Comparison of ENCODE assay signal across 8 mouse cellular contexts in genomic region chr12:70910241-70910720, GRCm38 (mm10). TPM values are rescaled to one million over a fixed set of nuclear protein-coding genes. Genes with fewer than 3 reads are reported as not detected.
DNase-seq lines count a peak whose midpoint lies in the region; ATAC-seq and TF ChIP-seq lines count a peak whose summit lies in the region.

No protein-coding gene starts in this region.

- ATAC-seq in embryonic facial prominence, embryonic 11.5 days (replicated peaks; ENCODE audit: insufficient number of reproducible peaks, low FRiP score, low TSS enrichment, low read depth) = peak; percentile 32; the same call in 1 of the 2 replicates
- ATAC-seq in limb, embryonic 11.5 days (ENCODE audit: insufficient number of reproducible peaks, low FRiP score, low TSS enrichment, low read depth) = no peak
- ATAC-seq in midbrain, embryonic 14.5 days (ENCODE audit: low FRiP score, low TSS enrichment) = peak; percentile 58; the same call in 1 of the 2 replicates

- TF ChIP-seq CTCF in small intestine, adult 2 months (IDR thresholded peaks at IDR 0.05; ENCODE audit: extremely low read depth, insufficient read length, insufficient replicate concordance, low read depth, low read length) = peak; percentile 82

- H3K27me3 ChIP-seq in embryonic facial prominence, embryonic 11.5 days (ENCODE audit: control insufficient read depth, insufficient read depth, low read length) = no peaks in the 10 kb centered on the region
- no peaks in the 10 kb centered on the region for H3K27me3 ChIP-seq in limb, embryonic 11.5 days (ENCODE audit: control insufficient read depth, insufficient read depth, low read length)
- no peaks in the 10 kb centered on the region for H3K27me3 ChIP-seq in midbrain, embryonic 14.5 days (ENCODE audit: control insufficient read depth, insufficient read depth, low read length)
- H3K27me3 ChIP-seq in small intestine, adult 2 months (ENCODE audit: control insufficient read depth, insufficient read depth, low read length) = no peaks in the 10 kb centered on the region

- no peaks in the 10 kb centered on the region for H3K9me3 ChIP-seq in embryonic facial prominence, embryonic 11.5 days (replicated peaks; ENCODE audit: control insufficient read depth, low read length)
- H3K9me3 ChIP-seq in limb, embryonic 11.5 days (ENCODE audit: control insufficient read depth, low read length) = no peaks in the 10 kb centered on the region
- no peaks in the 10 kb centered on the region for H3K9me3 ChIP-seq in midbrain, embryonic 14.5 days (ENCODE audit: control insufficient read depth, low read length)

- no peaks in the 10 kb centered on the region for H3K36me3 ChIP-seq in embryonic facial prominence, embryonic 11.5 days (replicated peaks; ENCODE audit: control insufficient read depth, insufficient read depth, low read depth, low read length)
- no peaks in the 10 kb centered on the region for H3K36me3 ChIP-seq in limb, embryonic 11.5 days (ENCODE audit: control insufficient read depth, insufficient read depth, low read length)
- no peaks in the 10 kb centered on the region for H3K36me3 ChIP-seq in midbrain, embryonic 14.5 days (ENCODE audit: control insufficient read depth, insufficient read depth, low read length)
- H3K36me3 ChIP-seq in small intestine, adult 2 months (ENCODE audit: control insufficient read depth, insufficient read depth, low read length) = no peaks in the 10 kb centered on the region

- TF ChIP-seq POLR2A in small intestine, adult 2 months (IDR thresholded peaks at IDR 0.05; ENCODE audit: low read depth, low read length) = no peak

- H3K4me3 ChIP-seq in embryonic facial prominence, embryonic 11.5 days (ENCODE audit: low read depth, low read length) = no peak overlapping the region
- no peak overlapping the region for H3K4me3 ChIP-seq in limb, embryonic 11.5 days (ENCODE audit: low read depth, low read length)
- H3K4me3 ChIP-seq in midbrain, embryonic 14.5 days (replicated peaks; ENCODE audit: low read depth, low read length) = no peak overlapping the region
- no peak overlapping the region for H3K4me3 ChIP-seq in small intestine, adult 2 months (ENCODE audit: low read depth, low read length)

- H3K9ac ChIP-seq in embryonic facial prominence, embryonic 11.5 days (replicated peaks; ENCODE audit: low read length) = no peak overlapping the region
- no peak overlapping the region for H3K9ac ChIP-seq in limb, embryonic 11.5 days (ENCODE audit: low read length)
- no peak overlapping the region for H3K9ac ChIP-seq in midbrain, embryonic 14.5 days (replicated peaks; ENCODE audit: low read length)

- no peak overlapping the region for H3K27ac ChIP-seq in embryonic facial prominence, embryonic 11.5 days (replicated peaks; ENCODE audit: low read depth, low read length)
- no peak overlapping the region for H3K27ac ChIP-seq in limb, embryonic 11.5 days (replicated peaks; ENCODE audit: low read depth, low read length)
- no peak overlapping the region for H3K27ac ChIP-seq in midbrain, embryonic 14.5 days (replicated peaks; ENCODE audit: low read depth, low read length)
- no peak overlapping the region for H3K27ac ChIP-seq in small intestine, adult 2 months (ENCODE audit: insufficient read depth, low read depth, low read length)

- no peak overlapping the region for H3K4me2 ChIP-seq in embryonic facial prominence, embryonic 11.5 days (ENCODE audit: low read depth, low read length)
- H3K4me2 ChIP-seq in limb, embryonic 11.5 days (ENCODE audit: low read depth, severe bottlenecking) = no peak overlapping the region
- H3K4me2 ChIP-seq in midbrain, embryonic 14.5 days (ENCODE audit: low read length) = no peak overlapping the region

- no peaks in the 10 kb centered on the region for H3K4me1 ChIP-seq in embryonic facial prominence, embryonic 11.5 days (ENCODE audit: control insufficient read depth, insufficient read depth, low read length)
- H3K4me1 ChIP-seq in limb, embryonic 11.5 days (ENCODE audit: control insufficient read depth, insufficient read depth, low read length) = 0 out of 2 replicates have a peak, but pooled peaks cover 4% of the 10 kb centered on the region
- H3K4me1 ChIP-seq in midbrain, embryonic 14.5 days (ENCODE audit: control insufficient read depth, insufficient read depth, low read length) = no peaks in the 10 kb centered on the region
- no peaks in the 10 kb centered on the region for H3K4me1 ChIP-seq in small intestine, adult 2 months (ENCODE audit: control insufficient read depth, insufficient read depth, insufficient read length, low read length)

- DNase-seq in 3T3-L1 (ENCODE audit: low read depth, low spot score) = peak; percentile 96
- peak; percentile 74 for DNase-seq in adrenal gland, postnatal 25 days
- peak; percentile 84 for DNase-seq in embryonic facial prominence, embryonic 11.5 days (ENCODE audit: low spot score)
- DNase-seq in heart, adult 18-20 months = peak; percentile 83 to 94
- DNase-seq in kidney, adult 18-20 months = peak; percentile 81
- peak; percentile 92 for DNase-seq in limb, embryonic 11.5 days (ENCODE audit: low spot score)
- DNase-seq in midbrain, embryonic 14.5 days = peak; percentile 86

- WGBS in embryonic facial prominence, embryonic 11.5 days = 11% methylated on average over 9 of the region's 9 CpGs
- 14% methylated on average over 9 of the region's 9 CpGs for WGBS in limb, embryonic 11.5 days
- 9% methylated on average over 9 of the region's 9 CpGs for WGBS in midbrain, embryonic 14.5 days
- WGBS in small intestine, adult 2 months = 7% methylated on average over 9 of the region's 9 CpGs

RNA-seq across cellular contexts. Expression of gene Actr10, which starts 27.4 kb away (rescaled TPM):
- 183 and 197 TPM in 2 replicates for total RNA-seq in adrenal gland, postnatal 25 days (2021)
- polyA plus RNA-seq in embryonic facial prominence, embryonic 11.5 days (2014; fragmentation: Nextera tagmentation; extraction: Ambion mirVana) = 282 and 305 TPM in 2 replicates
- 100 to 1,000 TPM; 131 to 141 TPM for total RNA-seq in heart, adult 18-20 months (2021)
- 266 and 287 TPM in 2 replicates for polyA plus RNA-seq in limb, embryonic 11.5 days (2014; fragmentation: Nextera tagmentation; extraction: Ambion mirVana)
- polyA plus RNA-seq in midbrain, embryonic 14.5 days (2014; fragmentation: Nextera tagmentation; extraction: Ambion mirVana) = 217 and 257 TPM in 2 replicates
- polyA plus RNA-seq in small intestine, adult 2 months (2012; rRNA removed) = 2.9 and 6.4 TPM in 2 replicates

Comparison
In these comparisons a context has a peak if more than half of its experiments do, and no peak if none do; other contexts are left out.
1. RNA of gene Actr10, which starts 27.4 kb away (polyA plus RNA-seq): 282 to 305 TPM in embryonic facial prominence, embryonic 11.5 days, 266 to 287 TPM in limb, embryonic 11.5 days and 217 to 257 TPM in midbrain, embryonic 14.5 days; 2.9 to 6.4 TPM in small intestine, adult 2 months; every median in the first group is over 10 times any median in the second.
2. Peak in every context shown above with its lines, with median percentiles within 50 percentile points of each other: DNase-seq.